Mouse (Mus musculus) spleen, embryonic (tissue): ENCODE results near the gene Slc25a47.
"Not testable (repeated sequence)": the region's sequence is repeated elsewhere in the genome, so short reads cannot be mapped to it uniquely, and the experiment has no call there.

Experiments
- CTCF ChIA-PET: fragments of 350-600 bp; sonication (Branson Sonifier 250); formaldehyde crosslinking; loops from one replicate; lab custom pipeline; 2022; lab: Charles Lee

Slc25a47 gene

GRCm38 (mm10) chr12:108826282-108826957 lies 9.4 kb upstream of the Slc25a47 start:
- CTCF ChIA-PET = no interaction called here

- CTCF ChIA-PET = no interaction called here
These were observed 8.8 kb upstream of the Slc25a47 start for GRCm38 (mm10) chr12:108826958-108827535.

GRCm38 (mm10) chr12:108827641-108828040 lies 8.2 kb upstream of the Slc25a47 start:
- CTCF ChIA-PET = no interaction called here

GRCm38 (mm10) chr12:108829636-108830035 lies 6.2 kb upstream of the Slc25a47 start:
- CTCF ChIA-PET = no interaction called here

GRCm38 (mm10) chr12:108830358-108830757 lies 5.5 kb upstream of the Slc25a47 start:
- CTCF ChIA-PET = no interaction called here

GRCm38 (mm10) chr12:108831966-108832643 lies 3.7 kb upstream of the Slc25a47 start:
- CTCF ChIA-PET = no interaction called here

GRCm38 (mm10) chr12:108832851-108833250 lies 3.0 kb upstream of the Slc25a47 start:
- CTCF ChIA-PET = no interaction called here

- CTCF ChIA-PET = no interaction called here
These were observed 2.4 kb upstream of the Slc25a47 start for GRCm38 (mm10) chr12:108833408-108833807.

- CTCF ChIA-PET = no interaction called here
These were observed 1.5 kb upstream of the Slc25a47 start for GRCm38 (mm10) chr12:108834337-108834736.

GRCm38 (mm10) chr12:108834786-108835185 lies 1.1 kb upstream of the Slc25a47 start:
- CTCF ChIA-PET = no interaction called here

GRCm38 (mm10) chr12:108835208-108835839 lies 522 bp upstream of the Slc25a47 start:
- CTCF ChIA-PET = no interaction called here

GRCm38 (mm10) chr12:108836722-108837121 lies 876 bp downstream of the Slc25a47 start:
- CTCF ChIA-PET = no interaction called here

- CTCF ChIA-PET = no interaction called here
These were observed 5.3 kb downstream of the Slc25a47 start for GRCm38 (mm10) chr12:108841181-108841580.

GRCm38 (mm10) chr12:108842663-108843062 lies 6.8 kb downstream of the Slc25a47 start:
- CTCF ChIA-PET = interaction anchor here (0.7 kb wide), 1 partner anchor 603 kb away, joined by 3 read pairs; no protein-coding TSS in a partner anchor

GRCm38 (mm10) chr12:108848033-108848432 lies 12.2 kb downstream of the Slc25a47 start:
- CTCF ChIA-PET = not testable (repeated sequence)

- CTCF ChIA-PET = no interaction called here
These were observed 13.7 kb downstream of the Slc25a47 start for GRCm38 (mm10) chr12:108849488-108850022.

GRCm38 (mm10) chr12:108850129-108850528 lies 14.3 kb downstream of the Slc25a47 start:
- CTCF ChIA-PET = no interaction called here

GRCm38 (mm10) chr12:108850886-108851285 lies 15.0 kb downstream of the Slc25a47 start:
- CTCF ChIA-PET = no interaction called here

- CTCF ChIA-PET = no interaction called here
These were observed 17.0 kb downstream of the Slc25a47 start for GRCm38 (mm10) chr12:108852822-108853221.

GRCm38 (mm10) chr12:108855081-108855480 lies 19.2 kb downstream of the Slc25a47 start:
- CTCF ChIA-PET = no interaction called here

GRCm38 (mm10) chr12:108856186-108856585 lies 20.3 kb downstream of the Slc25a47 start:
- CTCF ChIA-PET = no interaction called here

GRCm38 (mm10) chr12:108857109-108857508 lies 21.3 kb downstream of the Slc25a47 start:
- CTCF ChIA-PET = no interaction called here
